Mouse (Mus musculus): ENCODE measurements around the gene Lgals2.

The Lgals2 gene

DNA sequence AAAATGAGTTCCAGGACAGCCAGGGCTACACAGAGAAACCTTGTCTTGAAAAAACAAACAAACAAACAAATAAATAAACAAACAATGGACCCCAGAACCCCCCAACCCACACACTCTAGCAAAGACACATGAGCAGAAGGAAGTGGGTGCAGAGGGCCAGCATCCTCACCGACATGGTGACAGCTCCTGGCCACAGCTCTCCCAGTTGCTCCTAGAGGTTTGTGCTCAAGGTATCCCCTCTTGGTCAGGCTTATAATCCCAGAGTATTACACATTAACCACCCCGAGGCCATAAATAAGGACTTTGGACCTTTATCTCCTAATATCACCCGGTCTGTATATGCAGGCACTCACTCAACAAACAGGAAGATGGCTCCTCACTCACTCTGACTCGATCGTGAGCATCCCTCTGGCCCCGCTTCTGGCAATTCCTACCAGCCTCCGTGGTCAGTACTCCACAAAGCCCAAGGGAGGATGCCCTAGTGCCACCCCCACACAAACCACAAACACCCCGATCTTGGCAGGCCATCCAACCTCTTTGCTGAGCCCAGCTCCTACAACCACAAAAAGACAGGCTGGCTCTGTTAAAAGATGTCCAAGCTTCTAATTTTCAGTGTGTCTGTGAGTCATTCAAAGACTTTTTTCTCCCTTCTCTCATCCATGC lies at the start of gene Lgals2:
Lgals2 (minus strand) TSS at position 227 of the 663 bp plus-strand sequence.
- Histone ChIP-seq H3K36me3 (ENCODE audit: insufficient read depth, low read length) (no peaks in the 10 kb centered on the region), H3K4me3 (replicated peaks; ENCODE audit: low read length) (no peak within 1 kb of the TSS), H3K27me3 (ENCODE audit: insufficient read depth, low read length) (peaks cover 4% of the 10 kb centered on the region), H3K4me1 (replicated peaks; ENCODE audit: low read depth, low read length) (peaks cover 18% of the 10 kb centered on the region), H3K9me3 (ENCODE audit: low read length) (no peaks in the 10 kb centered on the region)
- TF ChIP-seq POU5F1 (IDR thresholded peaks at IDR 0.05; ENCODE audit: borderline replicate concordance, low read length): no peak
- TF ChIP-seq NANOG (IDR thresholded peaks at IDR 0.05; ENCODE audit: borderline replicate concordance, low read length): no peak
- no peak for TF ChIP-seq CTCF (conservative IDR thresholded peaks at IDR 0.05; ENCODE audit: low read length)

- Histone ChIP-seq H3K27me3 (ENCODE audit: insufficient read depth, low read length) (0 out of 2 replicates have a peak, but pooled peaks cover 5% of the 10 kb centered on the region), H3K9me3 (ENCODE audit: low read length) (no peaks in the 10 kb centered on the region), H3K4me1 (replicated peaks; ENCODE audit: low read depth, low read length) (peaks cover 72% of the 10 kb centered on the region), H3K36me3 (ENCODE audit: insufficient read depth, low read length) (peaks cover 55% of the 10 kb centered on the region), H3K4me3 (replicated peaks; ENCODE audit: low read length) (no peak overlapping the region)
- TF ChIP-seq POU5F1 (IDR thresholded peaks at IDR 0.05; ENCODE audit: borderline replicate concordance, low read length): no peak
- peak; percentile 98 for TF ChIP-seq CTCF (conservative IDR thresholded peaks at IDR 0.05; ENCODE audit: low read length)
- no peak for TF ChIP-seq NANOG (IDR thresholded peaks at IDR 0.05; ENCODE audit: borderline replicate concordance, low read length)
These were observed 47.9 kb upstream of the Lgals2 start for GRCm38 (mm10) chr15:78903243-78903642.

- Histone ChIP-seq H3K4me1 (replicated peaks; ENCODE audit: low read depth, low read length) (peaks cover 73% of the 10 kb centered on the region), H3K9me3 (ENCODE audit: low read length) (no peaks in the 10 kb centered on the region), H3K27me3 (ENCODE audit: insufficient read depth, low read length) (0 out of 2 replicates have a peak, but pooled peaks cover 5% of the 10 kb centered on the region), H3K4me3 (replicated peaks; ENCODE audit: low read length) (peak overlapping the region; percentile 89), H3K36me3 (ENCODE audit: insufficient read depth, low read length) (peaks cover 36% of the 10 kb centered on the region)
- no peak for TF ChIP-seq NANOG (IDR thresholded peaks at IDR 0.05; ENCODE audit: borderline replicate concordance, low read length)
- no peak; the same call in 1 of the 2 replicates for TF ChIP-seq CTCF (conservative IDR thresholded peaks at IDR 0.05; ENCODE audit: low read length)
- no peak for TF ChIP-seq POU5F1 (IDR thresholded peaks at IDR 0.05; ENCODE audit: borderline replicate concordance, low read length)
These were observed 46.1 kb upstream of the Lgals2 start for GRCm38 (mm10) chr15:78901422-78901789.

DNA sequence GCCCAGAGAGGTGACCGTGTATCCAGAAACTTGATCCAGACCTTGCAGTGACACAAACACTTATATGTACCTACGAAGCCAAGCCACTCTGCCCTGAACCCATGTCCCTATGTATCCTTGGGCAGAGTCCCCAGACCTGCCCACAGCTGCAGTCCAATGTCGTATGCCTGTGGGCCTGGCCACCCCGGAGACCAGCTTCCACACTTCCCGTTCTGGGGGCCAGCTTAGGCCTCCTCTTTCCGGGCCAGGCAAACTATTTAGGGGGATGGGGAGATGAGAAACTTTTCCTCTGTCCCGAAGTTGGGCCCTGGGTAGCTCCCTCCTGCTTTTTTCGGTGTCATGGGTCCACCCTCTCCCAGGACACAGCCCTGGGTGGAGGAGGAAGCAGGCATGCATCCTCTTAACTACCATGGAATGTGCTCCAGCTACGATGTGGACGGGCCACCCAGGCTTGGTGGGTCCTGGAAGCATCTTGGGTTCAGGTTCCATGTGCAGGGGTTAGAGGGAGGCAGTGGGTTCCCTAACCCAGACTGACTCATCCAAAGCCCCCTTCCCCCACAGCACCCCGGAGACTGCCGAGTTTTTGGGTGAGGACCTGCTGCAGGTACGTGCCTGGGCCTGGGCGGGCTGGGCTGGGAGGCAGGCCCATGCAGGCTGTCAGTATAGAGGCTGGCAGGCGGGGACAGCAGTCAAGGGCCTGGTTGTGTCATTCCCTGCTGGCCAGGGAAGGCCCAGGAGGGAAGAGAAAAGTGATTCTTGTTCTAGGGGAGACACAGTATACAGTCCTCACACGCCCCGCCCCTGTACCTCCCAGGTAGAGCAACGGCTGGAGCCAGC lies 45.5 kb upstream of the Lgals2 start:
- Histone ChIP-seq H3K9me3 (ENCODE audit: low read length) (no peaks in the 10 kb centered on the region), H3K4me1 (replicated peaks; ENCODE audit: low read depth, low read length) (peaks cover 75% of the 10 kb centered on the region), H3K36me3 (ENCODE audit: insufficient read depth, low read length) (peaks cover 30% of the 10 kb centered on the region), H3K4me3 (replicated peaks; ENCODE audit: low read length) (peak overlapping the region; percentile 89), H3K27me3 (ENCODE audit: insufficient read depth, low read length) (0 out of 2 replicates have a peak, but pooled peaks cover 5% of the 10 kb centered on the region)
- TF ChIP-seq NANOG (IDR thresholded peaks at IDR 0.05; ENCODE audit: borderline replicate concordance, low read length) (no peak), CTCF (conservative IDR thresholded peaks at IDR 0.05; ENCODE audit: low read length) (no peak)

GRCm38 (mm10) chr15:78899740-78900584 lies 44.6 kb upstream of the Lgals2 start, which contains the start of gene Sh3bp1:
Sh3bp1 (plus strand) TSS chr15:78899768.
- H3K9me3 ChIP-seq (ENCODE audit: low read length): no peaks in the 10 kb centered on the region
- H3K27me3 ChIP-seq (ENCODE audit: insufficient read depth, low read length): 0 out of 2 replicates have a peak, but pooled peaks cover 5% of the 10 kb centered on the region
- H3K4me1 ChIP-seq (replicated peaks; ENCODE audit: low read depth, low read length): peaks cover 84% of the 10 kb centered on the region
- H3K4me3 ChIP-seq (replicated peaks; ENCODE audit: low read length): peak within 1 kb of the TSS; percentile 89
- peaks cover 30% of the 10 kb centered on the region for H3K36me3 ChIP-seq (ENCODE audit: insufficient read depth, low read length)
- TF ChIP-seq NANOG (IDR thresholded peaks at IDR 0.05; ENCODE audit: borderline replicate concordance, low read length): no peak
- TF ChIP-seq POU5F1 (IDR thresholded peaks at IDR 0.05; ENCODE audit: borderline replicate concordance, low read length): no peak

DNA sequence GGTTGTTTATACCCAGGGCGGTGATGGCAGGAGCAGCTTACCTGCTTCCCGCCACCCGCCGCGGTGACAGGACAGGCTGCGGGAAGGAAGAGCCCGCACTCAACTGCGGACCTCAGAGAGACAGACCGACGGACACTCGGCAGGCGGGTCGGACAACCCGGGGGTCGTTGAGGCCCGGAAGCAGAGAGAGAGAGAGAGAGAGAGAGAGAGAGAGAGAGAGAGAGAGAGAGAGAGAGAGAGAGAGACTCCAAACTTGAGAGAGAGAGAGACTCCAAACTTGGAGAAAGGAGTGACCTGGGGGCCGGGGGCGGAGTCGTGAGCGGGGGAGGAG lies 44.0 kb upstream of the Lgals2 start, which contains the start of gene Gm49510:
Gm49510 (plus strand) TSS at position 259 of the 331 bp plus-strand sequence.
- peaks cover 90% of the 10 kb centered on the region for H3K4me1 ChIP-seq (replicated peaks; ENCODE audit: low read depth, low read length)
- peak within 1 kb of the TSS; percentile 89 for H3K4me3 ChIP-seq (replicated peaks; ENCODE audit: low read length)
- no peaks in the 10 kb centered on the region for H3K9me3 ChIP-seq (ENCODE audit: low read length)
- H3K36me3 ChIP-seq (ENCODE audit: insufficient read depth, low read length): peaks cover 30% of the 10 kb centered on the region
- TF ChIP-seq POU5F1 (IDR thresholded peaks at IDR 0.05; ENCODE audit: borderline replicate concordance, low read length): no peak
- no peak for TF ChIP-seq CTCF (conservative IDR thresholded peaks at IDR 0.05; ENCODE audit: low read length)
- TF ChIP-seq NANOG (IDR thresholded peaks at IDR 0.05; ENCODE audit: borderline replicate concordance, low read length): no peak
- 0 out of 2 replicates have a peak, but pooled peaks cover 5% of the 10 kb centered on the region for H3K27me3 ChIP-seq (ENCODE audit: insufficient read depth, low read length)

GRCm38 (mm10) chr15:78898507-78899001 lies 43.2 kb upstream of the Lgals2 start:
- Histone ChIP-seq H3K4me1 (replicated peaks; ENCODE audit: low read depth, low read length) (peaks cover 92% of the 10 kb centered on the region), H3K4me3 (replicated peaks; ENCODE audit: low read length) (peak overlapping the region; percentile 89), H3K9me3 (ENCODE audit: low read length) (no peaks in the 10 kb centered on the region), H3K27me3 (ENCODE audit: insufficient read depth, low read length) (0 out of 2 replicates have a peak, but pooled peaks cover 5% of the 10 kb centered on the region), H3K36me3 (ENCODE audit: insufficient read depth, low read length) (peaks cover 30% of the 10 kb centered on the region)
- TF ChIP-seq POU5F1 (IDR thresholded peaks at IDR 0.05; ENCODE audit: borderline replicate concordance, low read length): no peak
- no peak for TF ChIP-seq NANOG (IDR thresholded peaks at IDR 0.05; ENCODE audit: borderline replicate concordance, low read length)
- no peak for TF ChIP-seq CTCF (conservative IDR thresholded peaks at IDR 0.05; ENCODE audit: low read length)
